Mouse (Mus musculus) liver, embryonic 14.5 days (tissue): ENCODE data around the gene Gpr3.

Experiments used
- CTCF ChIP-seq: IDR thresholded peaks from 2 replicates; pipeline ENCODE4 v1.5.1; 2016; ENCODE audit warnings: antibody characterized with exemption, low read depth, control low read depth
- EP300 ChIP-seq: IDR thresholded peaks from 2 replicates; pipeline ENCODE4 v1.6.1; 2016; ENCODE audit warnings: antibody characterized with exemption, low read depth

- TF ChIP-seq CTCF (no peak), EP300 (no peak)
Measured at GRCm38 (mm10) chr4:133170056-133170524, 42.2 kb downstream of the Gpr3 start.
